Comparison of ENCODE assay signal across 23 mouse cellular contexts in the genomic region with DNA sequence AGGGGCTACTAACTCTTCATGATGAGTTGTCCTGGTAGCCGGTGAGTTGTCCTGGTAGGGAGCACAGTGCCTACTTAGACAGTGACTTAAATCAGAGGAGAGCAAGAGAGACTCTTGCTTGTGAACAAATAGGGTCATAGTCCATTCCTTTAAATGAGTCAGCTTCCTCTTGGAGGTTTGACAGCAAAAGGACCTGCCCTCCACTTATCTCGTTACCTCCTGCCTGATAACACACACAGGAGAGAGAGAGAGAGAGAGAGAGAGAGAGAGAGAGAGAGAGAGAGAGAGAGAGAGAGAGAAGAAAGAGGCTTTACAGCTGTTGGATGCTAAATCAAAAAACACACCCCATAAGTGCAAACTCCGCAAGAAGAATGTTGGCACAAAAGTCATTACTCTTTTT. TPM values are rescaled to one million over a fixed set of nuclear protein-coding genes. Genes with fewer than 3 reads are reported as not detected.
DNase-seq lines count a peak whose midpoint lies in the region; ATAC-seq and TF ChIP-seq lines count a peak whose summit lies in the region.
"Had no signal": no experiment of that assay in that cellular context is flagged by ENCODE, and none has a peak within 500 bp of the region (broad histone marks: within the 10 kb centered on the region; RNA-seq: fewer than 3 reads in every experiment).

A gene (minus strand): TSS at position 84 of the 400 bp plus-strand sequence.

- peak within 1 kb of the TSS; percentile 57 for H3K4me2 ChIP-seq in intestine, postnatal 0 days (replicated peaks; ENCODE audit: low read depth)
- no peak within 1 kb of the TSS for H3K4me2 ChIP-seq in stomach, embryonic 15.5 days
- no peak within 1 kb of the TSS for H3K4me2 ChIP-seq in kidney, embryonic 15.5 days
- H3K4me2 ChIP-seq in heart, embryonic 12.5 days = no peak within 1 kb of the TSS
- H3K4me2 ChIP-seq: forebrain, embryonic 13.5 days; hindbrain, embryonic 14.5 days had no signal

- peak; percentile 99 for ATAC-seq in intestine, postnatal 0 days
- ATAC-seq in stomach, embryonic 15.5 days (ENCODE audit: insufficient read depth, low FRiP score, low read depth) = peak; percentile 70
- no peak for ATAC-seq in kidney, embryonic 15.5 days (replicated peaks; ENCODE audit: low FRiP score)
- no peak for ATAC-seq in heart, embryonic 12.5 days (ENCODE audit: insufficient number of reproducible peaks, low FRiP score)
- ATAC-seq: forebrain, embryonic 13.5 days; forebrain, postnatal 0 days; Patski had no signal

- no peak within 1 kb of the TSS for H3K9ac ChIP-seq in MEL (ENCODE audit: control insufficient read depth, low read depth, low read length, poor library complexity, severe bottlenecking)
- no peak within 1 kb of the TSS for H3K9ac ChIP-seq in intestine, postnatal 0 days (ENCODE audit: low read depth, low read length)
- no peak within 1 kb of the TSS for H3K9ac ChIP-seq in stomach, embryonic 15.5 days
- no peak within 1 kb of the TSS for H3K9ac ChIP-seq in kidney, embryonic 15.5 days
- H3K9ac ChIP-seq in heart, embryonic 12.5 days = no peak within 1 kb of the TSS
- H3K9ac ChIP-seq: forebrain, embryonic 13.5 days; forebrain, postnatal 0 days; hindbrain, embryonic 14.5 days had no signal

- no peaks in the 10 kb centered on the region for H3K9me3 ChIP-seq in MEL (replicated peaks; ENCODE audit: insufficient read depth, low read length)
- no peaks in the 10 kb centered on the region for H3K9me3 ChIP-seq in intestine, postnatal 0 days (ENCODE audit: control insufficient read depth)
- no peaks in the 10 kb centered on the region for H3K9me3 ChIP-seq in stomach, embryonic 15.5 days
- no peaks in the 10 kb centered on the region for H3K9me3 ChIP-seq in kidney, embryonic 15.5 days (replicated peaks)
- no peaks in the 10 kb centered on the region for H3K9me3 ChIP-seq in heart, embryonic 12.5 days (replicated peaks)
- H3K9me3 ChIP-seq: embryonic facial prominence, embryonic 10.5 days; forebrain, embryonic 13.5 days; hindbrain, embryonic 10.5 days had no signal

- no peak for TF ChIP-seq CTCF in MEL (IDR thresholded peaks at IDR 0.05 in 2 of 3, conservative IDR thresholded peaks at IDR 0.05 in 1 of 3; ENCODE audit: control insufficient read depth in 1 of 3, insufficient read depth in 1 of 3, low read depth in 2 of 3, low read length in 3 of 3, poor library complexity in 1 of 3, severe bottlenecking in 1 of 3)
- no peak for TF ChIP-seq CTCF in intestine, postnatal 0 days (IDR thresholded peaks at IDR 0.05; ENCODE audit: low read depth)

- no peak within 1 kb of the TSS for H3K4me3 ChIP-seq in MEL (ENCODE audit: control insufficient read depth in 1 of 2, insufficient read depth in 1 of 2, low read depth in 2 of 2, low read length in 2 of 2)
- H3K4me3 ChIP-seq in intestine, postnatal 0 days (ENCODE audit: low read depth, low read length) = no peak within 1 kb of the TSS
- H3K4me3 ChIP-seq in stomach, embryonic 15.5 days (replicated peaks) = no peak within 1 kb of the TSS
- no peak within 1 kb of the TSS for H3K4me3 ChIP-seq in kidney, embryonic 15.5 days (replicated peaks)
- H3K4me3 ChIP-seq in heart, embryonic 12.5 days = no peak within 1 kb of the TSS
- H3K4me3 ChIP-seq: embryonic facial prominence, embryonic 10.5 days; forebrain, embryonic 13.5 days; gastrocnemius, adult 2 months; hindbrain, embryonic 10.5 days had no signal

- 35% methylated on average over 3 of the region's 3 CpGs for WGBS in intestine, postnatal 0 days
- 42% methylated on average over 3 of the region's 3 CpGs for WGBS in stomach, embryonic 15.5 days
- WGBS in kidney, embryonic 15.5 days = 64% methylated on average over 3 of the region's 3 CpGs
- WGBS in heart, embryonic 12.5 days = 40% methylated on average over 3 of the region's 3 CpGs

- no peak within 1 kb of the TSS for H3K27ac ChIP-seq in MEL (ENCODE audit: control insufficient read depth, low read depth, low read length)
- H3K27ac ChIP-seq in intestine, postnatal 0 days (ENCODE audit: low read depth, low read length) = no peak within 1 kb of the TSS; the same call in 1 of the 2 replicates
- no peak within 1 kb of the TSS for H3K27ac ChIP-seq in stomach, embryonic 15.5 days
- no peak within 1 kb of the TSS for H3K27ac ChIP-seq in kidney, embryonic 15.5 days
- H3K27ac ChIP-seq in heart, embryonic 12.5 days (ENCODE audit: poor library complexity, severe bottlenecking) = no peak within 1 kb of the TSS
- H3K27ac ChIP-seq: embryonic facial prominence, embryonic 10.5 days; forebrain, embryonic 13.5 days; gastrocnemius, adult 2 months; hindbrain, embryonic 10.5 days; hindbrain, embryonic 14.5 days had no signal

- H3K79me2 ChIP-seq in MEL (ENCODE audit: control insufficient read depth, insufficient read depth, low read length, poor library complexity) = no peaks in the 10 kb centered on the region

- peaks cover 0 to 2% of the 10 kb centered on the region in 2 experiments; a peak in 1 of 4 replicates for H3K4me1 ChIP-seq in MEL (ENCODE audit: control insufficient read depth in 1 of 2, insufficient read depth in 2 of 2, low read length in 2 of 2)
- H3K4me1 ChIP-seq in intestine, postnatal 0 days (replicated peaks; ENCODE audit: control insufficient read depth, insufficient read depth, low read length) = no peaks in the 10 kb centered on the region
- no peaks in the 10 kb centered on the region for H3K4me1 ChIP-seq in stomach, embryonic 15.5 days
- no peaks in the 10 kb centered on the region for H3K4me1 ChIP-seq in kidney, embryonic 15.5 days
- H3K4me1 ChIP-seq in heart, embryonic 12.5 days (replicated peaks) = no peaks in the 10 kb centered on the region
- H3K4me1 ChIP-seq: embryonic facial prominence, embryonic 10.5 days; forebrain, embryonic 13.5 days; hindbrain, embryonic 10.5 days had no signal

- no peaks in the 10 kb centered on the region; a peak in 1 of 4 replicates for H3K27me3 ChIP-seq in MEL (ENCODE audit: control insufficient read depth in 1 of 2, insufficient read depth in 2 of 2, low read length in 2 of 2)
- no peaks in the 10 kb centered on the region for H3K27me3 ChIP-seq in intestine, postnatal 0 days (replicated peaks; ENCODE audit: control insufficient read depth, insufficient read depth, low read length)
- H3K27me3 ChIP-seq in stomach, embryonic 15.5 days (replicated peaks) = no peaks in the 10 kb centered on the region
- no peaks in the 10 kb centered on the region for H3K27me3 ChIP-seq in kidney, embryonic 15.5 days
- no peaks in the 10 kb centered on the region for H3K27me3 ChIP-seq in heart, embryonic 12.5 days (replicated peaks)
- H3K27me3 ChIP-seq: forebrain, embryonic 13.5 days had no signal

- TF ChIP-seq EP300 in MEL (IDR thresholded peaks at IDR 0.05; ENCODE audit: low read depth in 1 of 2, low read length in 2 of 2) = peak; percentile 27 to 41; a peak in 2 of 4 replicates

- H3K36me3 ChIP-seq in MEL (ENCODE audit: control insufficient read depth in 1 of 2, insufficient read depth in 2 of 2, low read length in 2 of 2) = 0 out of 4 replicates have a peak, but pooled peaks cover 0 to 2% of the 10 kb centered on the region in 2 experiments
- H3K36me3 ChIP-seq in intestine, postnatal 0 days (ENCODE audit: control insufficient read depth, insufficient read depth) = no peaks in the 10 kb centered on the region; the same call in 1 of the 2 replicates
- no peaks in the 10 kb centered on the region for H3K36me3 ChIP-seq in stomach, embryonic 15.5 days
- no peaks in the 10 kb centered on the region for H3K36me3 ChIP-seq in kidney, embryonic 15.5 days
- H3K36me3 ChIP-seq in heart, embryonic 12.5 days = no peaks in the 10 kb centered on the region
- H3K36me3 ChIP-seq: embryonic facial prominence, embryonic 10.5 days; hindbrain, embryonic 10.5 days had no signal

- no peak for TF ChIP-seq POLR2A in MEL (IDR thresholded peaks at IDR 0.05; ENCODE audit: control insufficient read depth in 1 of 2, insufficient read depth in 1 of 2, low read depth in 1 of 2, low read length in 2 of 2, poor library complexity in 1 of 2)

- DNase-seq in 3T3-L1 (ENCODE audit: low read depth, low spot score) (peak; percentile 20), MEL (ENCODE audit: low read depth, low spot score) (peak; percentile 54)
- DNase-seq in T-cell, adult 2 months (ENCODE audit: low spot score) = no peak
- DNase-seq in layer of hippocampus, postnatal 14 days (ENCODE audit: low spot score in 2 of 2) = no peak
- DNase-seq: adrenal gland, adult 2 months; adrenal gland, postnatal 25 days; cerebellum, adult 2 months; cerebellum, postnatal 10 days; forebrain, postnatal 0 days; gastrocnemius, adult 2 months; gastrocnemius, postnatal 25 days; heart, postnatal 10 days had no signal

- TF ChIP-seq RAD21 in MEL (IDR thresholded peaks at IDR 0.05; ENCODE audit: low read depth, low read length) = no peak

TF ChIP-seq in MEL, 35 proteins besides CTCF, POLR2A, EP300 and RAD21 (continues in another document):
- TF ChIP-seq TAL1 (IDR thresholded peaks at IDR 0.05; ENCODE audit: low read length) (no peak), JUND (IDR thresholded peaks at IDR 0.05; ENCODE audit: low read depth, low read length) (peak; percentile 98), USF1 (IDR thresholded peaks at IDR 0.05; ENCODE audit: low read depth, low read length) (no peak), MAZ (IDR thresholded peaks at IDR 0.05; ENCODE audit: low read depth, low read length) (no peak), UBTF (IDR thresholded peaks at IDR 0.05; ENCODE audit: borderline replicate concordance, insufficient read depth, low read depth, low read length) (no peak), ETS1 (IDR thresholded peaks at IDR 0.05; ENCODE audit: low read depth, low read length) (peak; percentile 57; the same call in 1 of the 2 replicates), GATA1 (IDR thresholded peaks at IDR 0.05; ENCODE audit: low read depth, low read length) (peak; percentile 70), TBP (IDR thresholded peaks at IDR 0.05; ENCODE audit: low read depth, low read length) (no peak), HCFC1 (IDR thresholded peaks at IDR 0.05; ENCODE audit: low read depth, low read length) (no peak), ELF1 (IDR thresholded peaks at IDR 0.05; ENCODE audit: low read depth, low read length) (no peak), MYB (IDR thresholded peaks at IDR 0.05; ENCODE audit: low read depth, low read length) (no peak), MAX (IDR thresholded peaks at IDR 0.05; ENCODE audit: low read length) (no peak), ZMIZ1 (IDR thresholded peaks at IDR 0.05; ENCODE audit: low read depth, low read length) (no peak), MYC (IDR thresholded peaks at IDR 0.05; ENCODE audit: low read depth, low read length) (no peak)

RNA-seq across cellular contexts. Expression of the gene that starts here (rescaled TPM):
- total RNA-seq in MEL (2012; rRNA removed) = not detected in 2 replicates
- polyA plus RNA-seq in MEL (2012; ENCODE audit: insufficient read depth in 1 of 2, insufficient read length in 2 of 2, low read depth in 1 of 2, low replicate concordance in 2 of 2, missing spikeins in 1 of 2) = under 1 TPM in 1 of 2 experiments, not detected in 1; 0.07 TPM
- polyA plus RNA-seq in intestine, postnatal 0 days (2015; fragmentation: Nextera tagmentation; extraction: Ambion mirVana) = 505 and 529 TPM in 2 replicates
- 7.0 and 7.8 TPM in 2 replicates for polyA plus RNA-seq in stomach, embryonic 15.5 days (2015; fragmentation: Nextera tagmentation; extraction: Ambion mirVana)
- 0.21 TPM in 1 of 2 replicates, not detected in the other for polyA plus RNA-seq in kidney, embryonic 15.5 days (2015; fragmentation: Nextera tagmentation; extraction: Ambion mirVana)
- polyA plus RNA-seq in heart, embryonic 12.5 days (2016; fragmentation: Nextera tagmentation; extraction: Ambion mirVana) = 0.31 TPM in 1 of 2 replicates, not detected in the other
- total RNA-seq in layer of hippocampus, postnatal 14 days (2021) = not detected
- total RNA-seq: adrenal gland, adult 2 months; adrenal gland, postnatal 25 days; forebrain, postnatal 0 days; gastrocnemius, adult 2 months; gastrocnemius, postnatal 25 days; granulocyte monocyte progenitor cell, adult 5-6 weeks; heart, postnatal 10 days had no signal
- polyA plus RNA-seq: adrenal gland, adult 2 months; cerebellum, adult 2 months; embryonic facial prominence, embryonic 10.5 days; embryonic facial prominence, embryonic 14.5 days; forebrain, embryonic 13.5 days; forebrain, postnatal 0 days; hindbrain, embryonic 10.5 days; hindbrain, embryonic 14.5 days; Patski had no signal

Comparison
In these comparisons a context has a peak if more than half of its experiments do, and no peak if none do; other contexts are left out.
1. RNA of the gene that starts here (polyA plus RNA-seq): 505 to 529 TPM in intestine, postnatal 0 days; 7.0 to 7.8 TPM in stomach, embryonic 15.5 days, 0.31 TPM in heart, embryonic 12.5 days, 0.07 TPM in MEL and 0.21 TPM in kidney, embryonic 15.5 days; every median in the first group is over 10 times any median in the second.
2. Peak in DNase-seq in MEL; RNA of the gene not detected or under 1 TPM.
3. ATAC-seq: peak in intestine, postnatal 0 days (single experiment) and stomach, embryonic 15.5 days (single experiment); none in kidney, embryonic 15.5 days (single experiment) and heart, embryonic 12.5 days (single experiment).